Mouse (Mus musculus): Measurements from ENCODE around the gene Prelp. TPM values are rescaled to one million over a fixed set of nuclear protein-coding genes. Genes with fewer than 3 reads are reported as not detected.

Gene Prelp
- polyA plus RNA-seq, 1 experiment from 2014 or later = 3.2 TPM

- DNase-seq (ENCODE audit: low spot score) (no peak), ATAC-seq (ENCODE audit: low FRiP score) (no peak)
- H3K9me3 ChIP-seq (ENCODE audit: control insufficient read depth, low read length) = no peaks in the 10 kb centered on the region
- H3K4me3 ChIP-seq (ENCODE audit: low read depth, low read length) = no peak overlapping the region
- H3K4me1 ChIP-seq (replicated peaks; ENCODE audit: control insufficient read depth, insufficient read depth, low read length) = no peaks in the 10 kb centered on the region
- H3K36me3 ChIP-seq (ENCODE audit: control insufficient read depth, insufficient read depth, low read length) = no peaks in the 10 kb centered on the region
- no peak overlapping the region for H3K4me2 ChIP-seq (replicated peaks; ENCODE audit: low read depth, low read length)
- no peaks in the 10 kb centered on the region for H3K27me3 ChIP-seq (ENCODE audit: control insufficient read depth, insufficient read depth, low read length)
- no peak overlapping the region for H3K9ac ChIP-seq (ENCODE audit: low read depth, low read length)
- H3K27ac ChIP-seq (ENCODE audit: low read depth, low read length) = no peak overlapping the region
- WGBS = 79% methylated on average over 11 of the region's 11 CpGs
Measured at GRCm38 (mm10) chr1:133941158-133941860, 20.1 kb upstream of the Prelp start.

GRCm38 (mm10) chr1:133940481-133941092 lies 19.4 kb upstream of the Prelp start:
- Histone ChIP-seq H3K27me3 (ENCODE audit: control insufficient read depth, insufficient read depth, low read length) (no peaks in the 10 kb centered on the region), H3K4me2 (replicated peaks; ENCODE audit: low read depth, low read length) (no peak overlapping the region), H3K4me1 (replicated peaks; ENCODE audit: control insufficient read depth, insufficient read depth, low read length) (no peaks in the 10 kb centered on the region), H3K36me3 (ENCODE audit: control insufficient read depth, insufficient read depth, low read length) (no peaks in the 10 kb centered on the region), H3K27ac (ENCODE audit: low read depth, low read length) (no peak overlapping the region), H3K9me3 (ENCODE audit: control insufficient read depth, low read length) (no peaks in the 10 kb centered on the region), H3K4me3 (ENCODE audit: low read depth, low read length) (no peak overlapping the region), H3K9ac (ENCODE audit: low read depth, low read length) (no peak overlapping the region)
- DNase-seq (ENCODE audit: low spot score) (no peak), ATAC-seq (ENCODE audit: low FRiP score) (no peak)
- 86% methylated on average over 3 of the region's 3 CpGs for WGBS

GRCm38 (mm10) chr1:133939708-133940107 lies 18.5 kb upstream of the Prelp start:
- no peaks in the 10 kb centered on the region for H3K27me3 ChIP-seq (ENCODE audit: control insufficient read depth, insufficient read depth, low read length)
- no peak for DNase-seq (ENCODE audit: low spot score)

GRCm38 (mm10) chr1:133936169-133936568 lies 15.0 kb upstream of the Prelp start:
- no peak overlapping the region for H3K4me2 ChIP-seq (replicated peaks; ENCODE audit: low read depth, low read length)
- 97% methylated on average over 2 of the region's 3 CpGs for WGBS
- no peaks in the 10 kb centered on the region for H3K9me3 ChIP-seq (ENCODE audit: control insufficient read depth, low read length)
- no peak overlapping the region for H3K9ac ChIP-seq (ENCODE audit: low read depth, low read length)
- DNase-seq (ENCODE audit: low spot score) (no peak), ATAC-seq (ENCODE audit: low FRiP score) (no peak)
- peaks cover 4% of the 10 kb centered on the region for H3K4me1 ChIP-seq (replicated peaks; ENCODE audit: control insufficient read depth, insufficient read depth, low read length)
- H3K27ac ChIP-seq (ENCODE audit: low read depth, low read length) = no peak overlapping the region
- H3K4me3 ChIP-seq (ENCODE audit: low read depth, low read length) = no peak overlapping the region
- no peaks in the 10 kb centered on the region for H3K27me3 ChIP-seq (ENCODE audit: control insufficient read depth, insufficient read depth, low read length)
- no peaks in the 10 kb centered on the region for H3K36me3 ChIP-seq (ENCODE audit: control insufficient read depth, insufficient read depth, low read length)

More at GRCm38 (mm10) chr1:133939708-133940107, 18.5 kb upstream of the Prelp start:
- H3K4me3 ChIP-seq (ENCODE audit: low read depth, low read length) = no peak overlapping the region
- H3K27ac ChIP-seq (ENCODE audit: low read depth, low read length) = no peak overlapping the region
- WGBS = 89% methylated on average over 8 of the region's 8 CpGs
- H3K4me2 ChIP-seq (replicated peaks; ENCODE audit: low read depth, low read length) = no peak overlapping the region
- no peak overlapping the region for H3K9ac ChIP-seq (ENCODE audit: low read depth, low read length)
- no peak for ATAC-seq (ENCODE audit: low FRiP score)
- no peaks in the 10 kb centered on the region for H3K36me3 ChIP-seq (ENCODE audit: control insufficient read depth, insufficient read depth, low read length)
- no peaks in the 10 kb centered on the region for H3K4me1 ChIP-seq (replicated peaks; ENCODE audit: control insufficient read depth, insufficient read depth, low read length)
- no peaks in the 10 kb centered on the region for H3K9me3 ChIP-seq (ENCODE audit: control insufficient read depth, low read length)

- no peaks in the 10 kb centered on the region for H3K36me3 ChIP-seq (ENCODE audit: control insufficient read depth, insufficient read depth, low read length)
- H3K9me3 ChIP-seq (ENCODE audit: control insufficient read depth, low read length) = no peaks in the 10 kb centered on the region
- peaks cover 4% of the 10 kb centered on the region for H3K4me1 ChIP-seq (replicated peaks; ENCODE audit: control insufficient read depth, insufficient read depth, low read length)
- H3K4me3 ChIP-seq (ENCODE audit: low read depth, low read length) = no peak overlapping the region
- no peak overlapping the region for H3K27ac ChIP-seq (ENCODE audit: low read depth, low read length)
- DNase-seq (ENCODE audit: low spot score) = no peak
- ATAC-seq (ENCODE audit: low FRiP score) = no peak
- no peak overlapping the region for H3K9ac ChIP-seq (ENCODE audit: low read depth, low read length)
- H3K27me3 ChIP-seq (ENCODE audit: control insufficient read depth, insufficient read depth, low read length) = no peaks in the 10 kb centered on the region
- 74% methylated on average over 10 of the region's 10 CpGs for WGBS
- H3K4me2 ChIP-seq (replicated peaks; ENCODE audit: low read depth, low read length) = no peak overlapping the region
Measured at GRCm38 (mm10) chr1:133934354-133934963, 13.2 kb upstream of the Prelp start.

GRCm38 (mm10) chr1:133933301-133934195 lies 12.3 kb upstream of the Prelp start:
- Histone ChIP-seq H3K4me2 (replicated peaks; ENCODE audit: low read depth, low read length) (no peak overlapping the region), H3K27me3 (ENCODE audit: control insufficient read depth, insufficient read depth, low read length) (no peaks in the 10 kb centered on the region), H3K36me3 (ENCODE audit: control insufficient read depth, insufficient read depth, low read length) (no peaks in the 10 kb centered on the region), H3K4me3 (ENCODE audit: low read depth, low read length) (no peak overlapping the region), H3K9ac (ENCODE audit: low read depth, low read length) (no peak overlapping the region), H3K4me1 (replicated peaks; ENCODE audit: control insufficient read depth, insufficient read depth, low read length) (peaks cover 4% of the 10 kb centered on the region), H3K9me3 (ENCODE audit: control insufficient read depth, low read length) (no peaks in the 10 kb centered on the region), H3K27ac (ENCODE audit: low read depth, low read length) (no peak overlapping the region)
- 65% methylated on average over 14 of the region's 14 CpGs for WGBS
- ATAC-seq (ENCODE audit: low FRiP score) = no peak
- no peak for DNase-seq (ENCODE audit: low spot score)

GRCm38 (mm10) chr1:133929980-133930379 lies 8.8 kb upstream of the Prelp start:
- Histone ChIP-seq H3K9ac (ENCODE audit: low read depth, low read length) (no peak overlapping the region), H3K9me3 (ENCODE audit: control insufficient read depth, low read length) (no peaks in the 10 kb centered on the region), H3K4me3 (ENCODE audit: low read depth, low read length) (no peak overlapping the region), H3K27ac (ENCODE audit: low read depth, low read length) (no peak overlapping the region), H3K4me1 (replicated peaks; ENCODE audit: control insufficient read depth, insufficient read depth, low read length) (peaks cover 4% of the 10 kb centered on the region), H3K36me3 (ENCODE audit: control insufficient read depth, insufficient read depth, low read length) (no peaks in the 10 kb centered on the region), H3K27me3 (ENCODE audit: control insufficient read depth, insufficient read depth, low read length) (no peaks in the 10 kb centered on the region), H3K4me2 (replicated peaks; ENCODE audit: low read depth, low read length) (no peak overlapping the region)
- 57% methylated on average over 3 of the region's 3 CpGs for WGBS
- ATAC-seq (ENCODE audit: low FRiP score) (no peak), DNase-seq (ENCODE audit: low spot score) (no peak)

GRCm38 (mm10) chr1:133925223-133925622 lies 4.0 kb upstream of the Prelp start:
- no peak overlapping the region for H3K27ac ChIP-seq (ENCODE audit: low read depth, low read length)
- WGBS = 88% methylated on average over 3 of the region's 3 CpGs
- no peak overlapping the region for H3K9ac ChIP-seq (ENCODE audit: low read depth, low read length)
- DNase-seq (ENCODE audit: low spot score) (no peak), ATAC-seq (ENCODE audit: low FRiP score) (no peak)
- H3K4me1 ChIP-seq (replicated peaks; ENCODE audit: control insufficient read depth, insufficient read depth, low read length) = peaks cover 2% of the 10 kb centered on the region
- no peaks in the 10 kb centered on the region for H3K36me3 ChIP-seq (ENCODE audit: control insufficient read depth, insufficient read depth, low read length)
- no peaks in the 10 kb centered on the region for H3K27me3 ChIP-seq (ENCODE audit: control insufficient read depth, insufficient read depth, low read length)
- H3K9me3 ChIP-seq (ENCODE audit: control insufficient read depth, low read length) = no peaks in the 10 kb centered on the region
- no peak overlapping the region for H3K4me3 ChIP-seq (ENCODE audit: low read depth, low read length)
- no peak overlapping the region for H3K4me2 ChIP-seq (replicated peaks; ENCODE audit: low read depth, low read length)

Measured in hindbrain, embryonic 11.5 days (tissue).